Mouse (Mus musculus): ENCODE data around the gene Olfr134. TPM values are rescaled to one million over a fixed set of nuclear protein-coding genes. Genes with fewer than 3 reads are reported as not detected.
"Not testable (repeated sequence)": the region's sequence is repeated elsewhere in the genome, so short reads cannot be mapped to it uniquely, and the experiment has no call there.

Olfr134 gene
- polyA plus RNA-seq (2012; fragmentation: generic; extraction: Trizol): not detected
- long read RNA-seq, experiment 1: 0 reads
- long read RNA-seq, experiment 2: 0 reads

DNA sequence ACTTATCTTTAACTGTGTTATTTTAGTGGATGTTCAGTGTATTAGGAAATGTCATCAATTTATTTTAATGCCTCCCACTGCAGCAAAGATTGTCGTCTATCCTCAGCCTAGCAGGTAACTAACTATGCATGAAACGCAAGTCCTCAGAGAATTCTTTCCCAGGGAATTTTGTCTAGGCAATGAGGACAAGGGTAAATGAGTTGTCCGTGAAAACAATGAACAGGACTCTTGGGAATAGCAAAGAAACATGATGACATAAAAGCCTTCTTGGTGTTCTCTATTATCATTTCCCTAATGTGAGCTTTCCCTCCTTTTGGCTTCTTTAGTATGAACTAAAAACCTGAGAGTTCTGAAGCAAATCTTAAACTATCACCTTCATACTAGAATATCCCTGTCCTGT is at the start of gene Olfr134:
Gene Olfr134, plus strand, starts transcription at position 301 of the 400 bp plus-strand sequence.
- Histone ChIP-seq H3K4me3 (ENCODE audit: insufficient read depth, poor library complexity, severe bottlenecking) (no peak within 1 kb of the TSS), H3K27me3 (ENCODE audit: control insufficient read depth, insufficient read depth, insufficient read length) (no peaks in the 10 kb centered on the region), H3K79me2 (ENCODE audit: control insufficient read depth, insufficient read depth) (no peaks in the 10 kb centered on the region), H3K79me3 (ENCODE audit: low read depth) (no peaks in the 10 kb centered on the region), H3K36me3 (ENCODE audit: control insufficient read depth, insufficient read depth) (no peaks in the 10 kb centered on the region), H3ac (ENCODE audit: control insufficient read depth, insufficient read length, low read depth) (no peak within 1 kb of the TSS)
- TF ChIP-seq CEBPB (IDR thresholded peaks at IDR 0.05; ENCODE audit: low read depth): no peak

- not testable (repeated sequence) for H3K79me2 ChIP-seq (ENCODE audit: control insufficient read depth, insufficient read depth); H3K36me3 ChIP-seq (ENCODE audit: control insufficient read depth, insufficient read depth); H3K27me3 ChIP-seq (ENCODE audit: control insufficient read depth, insufficient read depth, insufficient read length); H3K4me3 ChIP-seq (ENCODE audit: insufficient read depth, poor library complexity, severe bottlenecking); H3ac ChIP-seq (ENCODE audit: control insufficient read depth, insufficient read length, low read depth); H3K79me3 ChIP-seq (ENCODE audit: low read depth)
Measured at GRCm38 (mm10) chr17:38124199-38124598, 47.0 kb upstream of the Olfr134 start.

GRCm38 (mm10) chr17:38125371-38125770 is 45.8 kb upstream of the Olfr134 start:
- not testable (repeated sequence) for H3K27me3 ChIP-seq (ENCODE audit: control insufficient read depth, insufficient read depth, insufficient read length); H3K4me3 ChIP-seq (ENCODE audit: insufficient read depth, poor library complexity, severe bottlenecking); H3ac ChIP-seq (ENCODE audit: control insufficient read depth, insufficient read length, low read depth); H3K36me3 ChIP-seq (ENCODE audit: control insufficient read depth, insufficient read depth); H3K79me2 ChIP-seq (ENCODE audit: control insufficient read depth, insufficient read depth); H3K79me3 ChIP-seq (ENCODE audit: low read depth)

- Histone ChIP-seq H3K36me3 (ENCODE audit: control insufficient read depth, insufficient read depth) (no peaks in the 10 kb centered on the region), H3ac (ENCODE audit: control insufficient read depth, insufficient read length, low read depth) (no peak within 1 kb of the TSS), H3K79me3 (ENCODE audit: low read depth) (no peaks in the 10 kb centered on the region), H3K4me3 (ENCODE audit: insufficient read depth, poor library complexity, severe bottlenecking) (no peak within 1 kb of the TSS), H3K27me3 (ENCODE audit: control insufficient read depth, insufficient read depth, insufficient read length) (no peaks in the 10 kb centered on the region), H3K79me2 (ENCODE audit: control insufficient read depth, insufficient read depth) (no peaks in the 10 kb centered on the region)
- TF ChIP-seq FOSL1 (IDR thresholded peaks at IDR 0.05; ENCODE audit: insufficient read depth, low read length, poor library complexity, severe bottlenecking): no peak
- no peak for TF ChIP-seq MYOG (IDR thresholded peaks at IDR 0.05; ENCODE audit: control insufficient read depth, extremely low read depth, insufficient read length)
- TF ChIP-seq CEBPB (IDR thresholded peaks at IDR 0.05; ENCODE audit: low read depth): no peak
- no peak for TF ChIP-seq MYOD1 (IDR thresholded peaks at IDR 0.05; ENCODE audit: control insufficient read depth, insufficient read length, low read depth)
- TF ChIP-seq USF1 (IDR thresholded peaks at IDR 0.05; ENCODE audit: low read depth): no peak
- TF ChIP-seq MAX (IDR thresholded peaks at IDR 0.05): no peak
- no peak for TF ChIP-seq CTCF (IDR thresholded peaks at IDR 0.05; ENCODE audit: control insufficient read depth, insufficient read depth, insufficient read length)
Measured at GRCm38 (mm10) chr17:38134426-38134825, 36.8 kb upstream of the Olfr134 start, which contains the start of gene Olfr132. Gene Olfr132, minus strand, starts transcription at chr17:38134526.

DNA sequence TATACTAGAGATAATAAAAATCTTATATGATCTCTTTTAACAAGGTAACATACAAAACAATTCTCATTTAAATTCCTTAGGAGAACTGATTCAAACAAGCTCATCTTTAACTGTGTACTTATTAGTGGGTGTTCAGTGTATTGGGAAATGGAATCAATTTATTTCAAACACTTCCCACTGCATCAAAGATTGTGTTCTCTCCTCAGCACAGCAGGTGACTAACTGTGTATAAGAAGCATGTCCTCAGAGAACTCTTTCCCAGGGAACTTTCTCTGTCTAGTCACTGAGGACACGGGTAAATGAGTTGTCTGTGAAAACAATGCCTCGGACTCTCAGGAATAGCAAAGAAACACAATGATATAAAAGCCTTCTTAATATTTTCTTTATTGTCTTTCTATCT is 26.2 kb upstream of the Olfr134 start, which contains the start of gene Olfr133:
Gene Olfr133, plus strand, starts transcription at position 301 of the 400 bp plus-strand sequence.
- H3K27me3 ChIP-seq (ENCODE audit: control insufficient read depth, insufficient read depth, insufficient read length): no peaks in the 10 kb centered on the region
- H3K4me3 ChIP-seq (ENCODE audit: insufficient read depth, poor library complexity, severe bottlenecking): no peak within 1 kb of the TSS
- H3K79me3 ChIP-seq (ENCODE audit: low read depth): no peaks in the 10 kb centered on the region
- no peaks in the 10 kb centered on the region for H3K36me3 ChIP-seq (ENCODE audit: control insufficient read depth, insufficient read depth)
- TF ChIP-seq FOSL1 (IDR thresholded peaks at IDR 0.05; ENCODE audit: insufficient read depth, low read length, poor library complexity, severe bottlenecking) (no peak), USF1 (IDR thresholded peaks at IDR 0.05; ENCODE audit: low read depth) (no peak), MAX (IDR thresholded peaks at IDR 0.05) (no peak), CEBPB (IDR thresholded peaks at IDR 0.05; ENCODE audit: low read depth) (no peak), CTCF (IDR thresholded peaks at IDR 0.05; ENCODE audit: control insufficient read depth, insufficient read depth, insufficient read length) (no peak), MYOD1 (IDR thresholded peaks at IDR 0.05; ENCODE audit: control insufficient read depth, insufficient read length, low read depth) (no peak), MYOG (IDR thresholded peaks at IDR 0.05; ENCODE audit: control insufficient read depth, extremely low read depth, insufficient read length) (no peak)
- no peak within 1 kb of the TSS for H3ac ChIP-seq (ENCODE audit: control insufficient read depth, insufficient read length, low read depth)
- H3K79me2 ChIP-seq (ENCODE audit: control insufficient read depth, insufficient read depth): no peaks in the 10 kb centered on the region

DNA sequence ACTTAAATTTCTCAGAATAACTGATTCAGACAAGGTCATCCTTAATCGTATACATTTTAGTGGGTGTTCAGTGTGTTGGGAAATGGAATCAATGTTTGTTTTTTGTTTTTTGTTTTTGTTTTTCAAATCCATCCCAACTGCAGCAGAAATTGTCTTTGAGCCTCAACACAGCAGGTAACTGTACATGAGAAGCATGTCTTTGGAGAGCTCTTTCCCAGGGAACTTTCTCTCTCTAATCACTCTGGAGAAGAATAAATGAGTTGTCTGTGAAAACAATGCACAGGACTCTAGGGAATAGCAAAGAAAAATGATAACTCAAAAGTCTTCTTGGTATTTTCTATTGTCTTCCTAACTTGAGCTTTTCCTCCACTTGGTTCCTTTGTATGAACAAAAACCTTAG is 32.8 kb downstream of the Olfr134 start, which contains the start of gene Olfr135:
Gene Olfr135, plus strand, starts transcription at position 301 of the 400 bp plus-strand sequence.
- Histone ChIP-seq H3K27me3 (ENCODE audit: control insufficient read depth, insufficient read depth, insufficient read length) (no peaks in the 10 kb centered on the region), H3K79me3 (ENCODE audit: low read depth) (no peaks in the 10 kb centered on the region), H3K79me2 (ENCODE audit: control insufficient read depth, insufficient read depth) (no peaks in the 10 kb centered on the region), H3K36me3 (ENCODE audit: control insufficient read depth, insufficient read depth) (no peaks in the 10 kb centered on the region), H3ac (ENCODE audit: control insufficient read depth, insufficient read length, low read depth) (no peak within 1 kb of the TSS), H3K4me3 (ENCODE audit: insufficient read depth, poor library complexity, severe bottlenecking) (no peak within 1 kb of the TSS)
- no peak for TF ChIP-seq USF1 (IDR thresholded peaks at IDR 0.05; ENCODE audit: low read depth)
- TF ChIP-seq MAX (IDR thresholded peaks at IDR 0.05): no peak
- no peak for TF ChIP-seq MYOD1 (IDR thresholded peaks at IDR 0.05; ENCODE audit: control insufficient read depth, insufficient read length, low read depth)
- no peak for TF ChIP-seq MYOG (IDR thresholded peaks at IDR 0.05; ENCODE audit: control insufficient read depth, extremely low read depth, insufficient read length)
- TF ChIP-seq FOSL1 (IDR thresholded peaks at IDR 0.05; ENCODE audit: insufficient read depth, low read length, poor library complexity, severe bottlenecking): no peak
- no peak for TF ChIP-seq CTCF (IDR thresholded peaks at IDR 0.05; ENCODE audit: control insufficient read depth, insufficient read depth, insufficient read length)
- no peak for TF ChIP-seq CEBPB (IDR thresholded peaks at IDR 0.05; ENCODE audit: low read depth)

Other genes with a start within 250 kb of the Olfr134 start
- not detected for gene Olfr761, start 218.3 kb upstream of the Olfr134 start, polyA plus RNA-seq (2012; fragmentation: generic; extraction: Trizol)
- not detected for gene Olfr129, start 111.3 kb upstream of the Olfr134 start, polyA plus RNA-seq (2012; fragmentation: generic; extraction: Trizol)
- gene Olfr130, start 107.5 kb upstream of the Olfr134 start, polyA plus RNA-seq (2012; fragmentation: generic; extraction: Trizol): not detected
- not detected for gene Olfr131, start 82.7 kb upstream of the Olfr134 start, polyA plus RNA-seq (2012; fragmentation: generic; extraction: Trizol)
- not detected for gene Olfr132, start 36.9 kb upstream of the Olfr134 start, polyA plus RNA-seq (2012; fragmentation: generic; extraction: Trizol)
- not detected for gene Olfr133, start 26.1 kb upstream of the Olfr134 start, polyA plus RNA-seq (2012; fragmentation: generic; extraction: Trizol)
- gene Olfr135, start 32.9 kb downstream of the Olfr134 start, polyA plus RNA-seq (2012; fragmentation: generic; extraction: Trizol): not detected
- gene Olfr138, start 89.6 kb downstream of the Olfr134 start, polyA plus RNA-seq (2012; fragmentation: generic; extraction: Trizol): not detected
- not detected for gene Olfr137, start 136.2 kb downstream of the Olfr134 start, polyA plus RNA-seq (2012; fragmentation: generic; extraction: Trizol)
- gene Olfr136, start 158.4 kb downstream of the Olfr134 start, polyA plus RNA-seq (2012; fragmentation: generic; extraction: Trizol): not detected
- not detected for gene Esp36, start 248.8 kb downstream of the Olfr134 start, polyA plus RNA-seq (2012; fragmentation: generic; extraction: Trizol)

Measured in C2C12 (cell line).